17 mouse cellular contexts compared by ENCODE assay signal in the genomic region with DNA sequence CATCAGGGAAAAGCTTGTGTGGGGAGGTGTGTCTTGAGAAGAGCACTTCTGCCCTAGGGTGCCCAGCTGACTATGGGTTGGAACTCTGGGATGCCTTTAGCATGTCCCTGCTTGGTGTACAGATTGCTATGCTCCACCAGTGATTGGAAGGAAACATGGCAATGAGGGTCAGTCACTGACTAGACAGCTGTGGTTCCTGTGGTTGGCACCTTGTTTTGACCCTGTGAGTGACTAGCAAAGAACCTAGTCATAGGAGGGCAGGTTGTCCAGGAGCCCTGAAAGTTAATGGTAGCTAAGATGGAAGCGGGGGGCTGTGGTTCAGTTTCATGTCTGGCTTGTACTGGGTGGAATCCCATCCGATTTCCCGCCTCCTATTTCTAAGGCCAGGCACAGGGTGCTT.
DNase-seq lines count a peak whose midpoint lies in the region; TF ChIP-seq lines count a peak whose summit lies in the region.
"Had no signal": no experiment of that assay in that cellular context is flagged by ENCODE, and none has a peak within 500 bp of the region (broad histone marks: within the 10 kb centered on the region; RNA-seq: fewer than 3 reads in every experiment).

No protein-coding gene starts in this region.

- no peak for DNase-seq in cerebellum, adult 2 months
- DNase-seq in cerebellum, postnatal 25 days = no peak
- no peak for DNase-seq in layer of hippocampus, adult 2 months (ENCODE audit: low spot score in 2 of 2)
- DNase-seq in layer of hippocampus, adult 11-12 months (ENCODE audit: low spot score) = no peak
- DNase-seq in right cerebral cortex, postnatal 14 days = peak; percentile 1
- DNase-seq in right cerebral cortex, postnatal 36 days (ENCODE audit: low spot score in 2 of 2) = no peak
- DNase-seq in natural killer cell, adult 2 months (ENCODE audit: low spot score in 2 of 2) = peak; percentile 57 to 75
- DNase-seq in kidney, postnatal 25 days = no peak
- DNase-seq: adrenal gland, adult 2 months; adrenal gland, adult 8-10 months; adrenal gland, postnatal 10 days; adrenal gland, postnatal 14 days; adrenal gland, postnatal 25 days; adrenal gland, postnatal 36 days; B cell, adult 2 months had no signal

- no peaks in the 10 kb centered on the region for H3K27me3 ChIP-seq in cerebellum, adult 2 months (ENCODE audit: control insufficient read depth, insufficient read depth, low read length)
- H3K27me3 ChIP-seq: CH12.LX, Patski had no signal

- peak overlapping the region; percentile 36 for H3K27ac ChIP-seq in cerebellum, adult 2 months (ENCODE audit: insufficient read depth, low read length)
- H3K27ac ChIP-seq in layer of hippocampus, adult 2 months = peak overlapping the region; percentile 34

- no peak overlapping the region for H3K4me3 ChIP-seq in cerebellum, adult 2 months (replicated peaks; ENCODE audit: insufficient read depth, low read depth, low read length)
- no peak overlapping the region for H3K4me3 ChIP-seq in layer of hippocampus, adult 2 months

- no peak for TF ChIP-seq CTCF in cerebellum, adult 2 months (IDR thresholded peaks at IDR 0.05; ENCODE audit: borderline replicate concordance, insufficient read depth, low read depth, low read length)
- no peak for TF ChIP-seq CTCF in layer of hippocampus, adult 2 months (conservative IDR thresholded peaks at IDR 0.05)

- WGBS in cerebellum, adult 2 months = 67% methylated on average over 3 of the region's 3 CpGs

- peaks cover 48% of the 10 kb centered on the region for H3K4me1 ChIP-seq in cerebellum, adult 2 months (ENCODE audit: control insufficient read depth, insufficient read depth, low read length)

- no peak for TF ChIP-seq POLR2A in cerebellum, adult 2 months (IDR thresholded peaks at IDR 0.05; ENCODE audit: borderline replicate concordance, insufficient read depth, low read length)

Comparison
In these comparisons a context has a peak if more than half of its experiments do, and no peak if none do; other contexts are left out.
1. DNase-seq: peak in right cerebral cortex, postnatal 14 days (single experiment) and natural killer cell, adult 2 months (2 of 2); none in cerebellum, adult 2 months (0 of 2), cerebellum, postnatal 25 days (0 of 2), layer of hippocampus, adult 2 months (0 of 2), layer of hippocampus, adult 11-12 months (single experiment), right cerebral cortex, postnatal 36 days (0 of 2) and kidney, postnatal 25 days (0 of 2).